ENCODE assay signal across 21 mouse cellular contexts in the genomic region with DNA sequence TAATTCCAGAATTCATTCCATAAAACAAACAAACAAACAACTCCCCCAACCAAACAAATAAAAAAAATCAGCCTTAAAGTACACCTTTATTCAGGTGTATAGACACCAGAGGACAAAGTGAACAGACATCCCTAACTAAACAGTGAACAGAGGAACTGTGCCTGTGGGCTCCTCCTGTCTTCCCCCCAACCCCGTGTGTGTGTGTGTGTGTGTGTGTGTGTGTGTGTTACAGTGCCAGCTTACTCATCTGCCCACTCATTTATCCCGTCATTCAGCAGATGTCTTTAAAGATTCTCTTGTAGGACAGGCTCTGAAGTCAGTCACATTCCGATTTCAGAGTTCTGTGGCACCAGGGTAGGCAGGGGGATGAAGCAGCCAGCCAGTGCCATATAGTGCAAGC. TPM values are rescaled to one million over a fixed set of nuclear protein-coding genes. Genes with fewer than 3 reads are reported as not detected.
DNase-seq lines count a peak whose midpoint lies in the region; ATAC-seq and TF ChIP-seq lines count a peak whose summit lies in the region.
"Had no signal": no experiment of that assay in that cellular context is flagged by ENCODE, and none has a peak within 500 bp of the region (broad histone marks: within the 10 kb centered on the region; RNA-seq: fewer than 3 reads in every experiment).

No protein-coding gene starts in this region.

- no peak overlapping the region for H3K9ac ChIP-seq in kidney, embryonic 15.5 days
- no peak overlapping the region for H3K9ac ChIP-seq in midbrain, embryonic 11.5 days (ENCODE audit: low read length)
- H3K9ac ChIP-seq in midbrain, embryonic 16.5 days (ENCODE audit: low read depth, low read length): no peak overlapping the region
- H3K9ac ChIP-seq: embryonic facial prominence, embryonic 12.5 days; forebrain, embryonic 12.5 days had no signal

- peaks cover 71% of the 10 kb centered on the region for H3K4me1 ChIP-seq in kidney, embryonic 15.5 days
- H3K4me1 ChIP-seq in midbrain, embryonic 11.5 days (ENCODE audit: control insufficient read depth, insufficient read depth, low read length): peaks cover 12% of the 10 kb centered on the region
- peaks cover 13% of the 10 kb centered on the region for H3K4me1 ChIP-seq in midbrain, embryonic 16.5 days (ENCODE audit: control insufficient read depth, insufficient read depth, low read length)

- peaks cover 8% of the 10 kb centered on the region; the same call in 1 of the 2 replicates for H3K36me3 ChIP-seq in kidney, embryonic 15.5 days
- H3K36me3 ChIP-seq in midbrain, embryonic 11.5 days (ENCODE audit: control insufficient read depth, insufficient read depth, low read length): no peaks in the 10 kb centered on the region
- no peaks in the 10 kb centered on the region for H3K36me3 ChIP-seq in midbrain, embryonic 16.5 days (ENCODE audit: control insufficient read depth, insufficient read depth, low read length)
- H3K36me3 ChIP-seq in myocyte (ENCODE audit: control insufficient read depth, insufficient read depth): no peaks in the 10 kb centered on the region
- H3K36me3 ChIP-seq: embryonic facial prominence, embryonic 12.5 days; forebrain, embryonic 12.5 days; G1E had no signal

- no peak for DNase-seq in kidney, adult 9 months
- peak; percentile 65 for DNase-seq in midbrain, embryonic 11.5 days (ENCODE audit: low spot score, missing footprints)
- DNase-seq: adrenal gland, adult 8-10 months; cerebellum, adult 11-12 months; cerebellum, adult 2 months; cerebellum, adult 9-10 months had no signal

- H3K4me3 ChIP-seq in kidney, embryonic 15.5 days (replicated peaks): no peak overlapping the region
- no peak overlapping the region for H3K4me3 ChIP-seq in midbrain, embryonic 11.5 days (ENCODE audit: low read depth, low read length)
- no peak overlapping the region for H3K4me3 ChIP-seq in midbrain, embryonic 16.5 days (ENCODE audit: low read depth, low read length)
- no peak overlapping the region for H3K4me3 ChIP-seq in myocyte
- H3K4me3 ChIP-seq: embryonic facial prominence, embryonic 12.5 days; forebrain, embryonic 10.5 days; forebrain, embryonic 12.5 days had no signal

- H3K4me2 ChIP-seq in kidney, embryonic 15.5 days: no peak overlapping the region
- H3K4me2 ChIP-seq in midbrain, embryonic 11.5 days: no peak overlapping the region
- no peak overlapping the region for H3K4me2 ChIP-seq in midbrain, embryonic 16.5 days (ENCODE audit: low read length)
- H3K4me2 ChIP-seq in myocyte (ENCODE audit: low read depth): no peak overlapping the region
- H3K4me2 ChIP-seq: forebrain, embryonic 12.5 days had no signal

- 0 out of 2 replicates have a peak, but pooled peaks cover 4% of the 10 kb centered on the region for H3K9me3 ChIP-seq in kidney, embryonic 15.5 days (replicated peaks)
- no peaks in the 10 kb centered on the region for H3K9me3 ChIP-seq in midbrain, embryonic 11.5 days (ENCODE audit: control insufficient read depth, low read length)
- no peaks in the 10 kb centered on the region for H3K9me3 ChIP-seq in midbrain, embryonic 16.5 days (replicated peaks; ENCODE audit: control insufficient read depth, low read length, poor library complexity, severe bottlenecking)
- H3K9me3 ChIP-seq: embryonic facial prominence, embryonic 10.5 days; embryonic facial prominence, embryonic 12.5 days; forebrain, embryonic 10.5 days; forebrain, embryonic 12.5 days; G1E had no signal

- 75% methylated on average over 3 of the region's 3 CpGs for WGBS in kidney, embryonic 15.5 days
- 88% methylated on average over 3 of the region's 3 CpGs for WGBS in midbrain, embryonic 11.5 days
- 73% methylated on average over 3 of the region's 3 CpGs for WGBS in midbrain, embryonic 16.5 days

- TF ChIP-seq POLR2A in myocyte (IDR thresholded peaks at IDR 0.05; ENCODE audit: insufficient read length, low read depth): no peak

- H3ac ChIP-seq in myocyte (ENCODE audit: control insufficient read depth, insufficient read length): no peak overlapping the region

- peak overlapping the region; percentile 45; the same call in 1 of the 2 replicates for H3K27ac ChIP-seq in kidney, embryonic 15.5 days
- no peak overlapping the region for H3K27ac ChIP-seq in midbrain, embryonic 11.5 days (ENCODE audit: low read depth, low read length)
- no peak overlapping the region for H3K27ac ChIP-seq in midbrain, embryonic 16.5 days (ENCODE audit: low read length)
- H3K27ac ChIP-seq: embryonic facial prominence, embryonic 10.5 days; embryonic facial prominence, embryonic 12.5 days; forebrain, embryonic 10.5 days; forebrain, embryonic 12.5 days had no signal

- H3K27me3 ChIP-seq in kidney, embryonic 15.5 days: no peaks in the 10 kb centered on the region
- H3K27me3 ChIP-seq in midbrain, embryonic 11.5 days (ENCODE audit: control insufficient read depth, insufficient read depth, low read length): peaks cover 38% of the 10 kb centered on the region
- H3K27me3 ChIP-seq in midbrain, embryonic 16.5 days (ENCODE audit: control insufficient read depth, insufficient read depth, low read depth, low read length): peaks cover 10% of the 10 kb centered on the region
- H3K27me3 ChIP-seq in myocyte (ENCODE audit: control insufficient read depth, insufficient read depth, insufficient read length): no peaks in the 10 kb centered on the region
- H3K27me3 ChIP-seq: CH12.LX, Patski had no signal

- H3K79me2 ChIP-seq in myocyte (ENCODE audit: control insufficient read depth, insufficient read depth): peaks cover 70% of the 10 kb centered on the region

- ATAC-seq in kidney, embryonic 15.5 days (replicated peaks; ENCODE audit: low FRiP score): no peak
- no peak for ATAC-seq in midbrain, embryonic 11.5 days (ENCODE audit: low FRiP score)
- ATAC-seq in midbrain, embryonic 16.5 days: no peak
- ATAC-seq in erythroid progenitor cell, adult 5-6 weeks (replicated peaks; ENCODE audit: low FRiP score, poor library complexity, severe bottlenecking): no peak
- ATAC-seq: activated CD4-positive, CD25-positive, alpha-beta regulatory T cell, adult 4 months; CD4-positive, CD25-positive, alpha-beta regulatory T cell, adult 4 months; forebrain, embryonic 14.5 days; forebrain, embryonic 16.5 days; Patski had no signal

TF ChIP-seq in myocyte, 11 proteins besides CTCF, POLR2A, EP300 and RAD21:
- no peak for TF ChIP-seq MYOD1 (IDR thresholded peaks at IDR 0.05; ENCODE audit: control insufficient read depth in 1 of 3, insufficient read length in 2 of 3, low read depth in 2 of 3)
- no peak for TF ChIP-seq E2F4 (IDR thresholded peaks at IDR 0.05; ENCODE audit: insufficient read depth)
- peak; percentile 63 for TF ChIP-seq POLR2AphosphoS2 (IDR thresholded peaks at IDR 0.05; ENCODE audit: insufficient read length, low read depth)
- TF ChIP-seq USF1 (IDR thresholded peaks at IDR 0.05; ENCODE audit: low read depth): no peak
- no peak for TF ChIP-seq MAX (IDR thresholded peaks at IDR 0.05; ENCODE audit: low read depth)
- no peak for TF ChIP-seq TCF3 (IDR thresholded peaks at IDR 0.05; ENCODE audit: insufficient read length, low read depth)

RNA-seq across cellular contexts. Expression of a gene that starts 2.9 kb away (rescaled TPM):
- 87.7 and 89.1 TPM in 2 replicates for polyA plus RNA-seq in kidney, embryonic 15.5 days (2015; fragmentation: Nextera tagmentation; extraction: Ambion mirVana)
- 17.0 and 17.3 TPM in 2 replicates for polyA plus RNA-seq in midbrain, embryonic 11.5 days (2014; fragmentation: Nextera tagmentation; extraction: Ambion mirVana)
- 15.9 and 16.3 TPM in 2 replicates for polyA plus RNA-seq in midbrain, embryonic 16.5 days (2015; fragmentation: Nextera tagmentation; extraction: Ambion mirVana)
- polyA plus RNA-seq in myocyte (2012; fragmentation: generic; extraction: Trizol): 35.7 TPM
- total RNA-seq in erythroid progenitor cell, adult 5-6 weeks (2015; ENCODE audit: low replicate concordance): 3.6 and 6.7 TPM in 2 replicates
- 2.6 and 7.8 TPM in 2 replicates for total RNA-seq in erythroid progenitor cell, adult 5-6 weeks (2017; ENCODE audit: low replicate concordance)
- total RNA-seq: CH12.LX had no signal
- polyA plus RNA-seq: activated CD4-positive, CD25-positive, alpha-beta regulatory T cell, adult 4 months; G1E had no signal
